Mouse (Mus musculus): ENCODE measurements around the gene Pid1.

Gene Pid1

DNA sequence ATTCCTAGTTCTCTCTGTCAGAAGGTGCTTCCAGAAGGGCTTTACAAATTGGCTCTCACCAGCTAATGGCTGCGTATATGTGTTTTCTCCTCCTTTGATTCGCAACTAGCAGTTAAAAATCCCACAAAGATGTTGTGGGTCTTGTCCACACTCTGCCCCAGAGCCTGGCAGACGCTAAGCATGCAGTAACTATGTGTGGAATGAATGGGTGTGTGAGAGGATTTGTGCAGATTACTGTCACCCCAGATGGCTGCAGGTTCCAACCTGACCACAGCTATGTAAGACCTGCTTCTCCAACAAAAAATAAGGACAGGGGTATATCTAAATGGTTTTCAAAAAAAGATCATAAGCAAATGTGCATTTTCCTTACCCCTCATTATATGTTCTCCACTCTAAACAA lies 206.2 kb downstream of the Pid1 start:
- no peak for DNase-seq

DNA sequence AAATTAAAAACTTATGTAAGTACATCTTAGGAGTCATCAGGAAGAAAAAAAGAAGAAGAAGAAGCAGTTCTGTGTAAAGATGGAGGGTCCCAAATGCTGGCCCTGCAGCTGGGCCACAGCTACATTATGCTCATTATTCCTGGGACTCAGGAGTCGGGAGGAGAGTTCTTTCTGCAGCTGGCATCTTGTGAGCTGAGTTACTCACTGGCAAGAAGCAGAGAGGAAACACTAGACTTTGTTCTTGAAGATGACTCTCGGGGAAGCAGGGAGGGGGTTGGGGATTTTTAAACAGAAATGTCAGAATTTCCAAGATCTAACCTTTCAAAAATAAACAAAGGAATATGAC lies 208.4 kb downstream of the Pid1 start:
- no peak for DNase-seq

DNA sequence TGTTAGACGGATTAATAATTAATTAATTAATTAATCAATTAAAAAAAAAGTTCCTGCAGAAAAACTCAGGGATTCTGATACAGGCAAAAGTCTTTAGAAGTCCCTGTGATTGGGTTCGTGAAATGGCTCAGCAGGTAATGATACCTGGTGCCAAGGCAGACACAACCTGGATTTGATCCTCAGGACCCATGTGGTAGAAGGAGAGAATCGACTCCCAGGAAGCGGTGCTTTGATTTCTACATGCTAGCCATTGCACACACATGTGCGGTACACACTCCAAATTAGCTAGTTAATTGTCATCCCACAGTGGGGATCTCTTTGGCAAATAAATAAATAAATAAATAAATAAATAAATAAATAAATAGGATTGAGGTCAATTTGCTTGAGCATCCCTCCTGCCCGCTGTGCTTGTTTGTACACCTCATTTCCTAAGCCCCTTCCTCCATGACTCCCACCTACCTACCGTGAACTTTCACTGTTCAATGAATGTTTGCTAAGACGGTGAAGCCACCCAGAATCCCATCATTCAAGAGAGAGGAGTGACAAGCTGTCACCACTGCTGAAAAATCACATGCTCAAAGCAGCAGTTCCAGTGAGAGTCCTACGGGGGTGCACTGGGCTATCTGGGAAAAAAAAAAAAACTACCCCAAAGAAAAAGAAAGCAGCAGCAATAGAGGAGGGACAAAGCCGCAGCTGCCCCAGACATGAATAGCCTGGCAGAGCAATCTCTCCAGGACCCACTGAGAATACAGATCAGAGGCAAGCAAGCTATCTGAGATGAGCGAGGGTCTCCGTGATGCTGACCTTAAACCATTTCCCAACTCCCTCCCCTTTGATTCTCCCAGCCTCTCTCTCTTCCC lies 209.0 kb downstream of the Pid1 start:
- DNase-seq = no peak

DNA sequence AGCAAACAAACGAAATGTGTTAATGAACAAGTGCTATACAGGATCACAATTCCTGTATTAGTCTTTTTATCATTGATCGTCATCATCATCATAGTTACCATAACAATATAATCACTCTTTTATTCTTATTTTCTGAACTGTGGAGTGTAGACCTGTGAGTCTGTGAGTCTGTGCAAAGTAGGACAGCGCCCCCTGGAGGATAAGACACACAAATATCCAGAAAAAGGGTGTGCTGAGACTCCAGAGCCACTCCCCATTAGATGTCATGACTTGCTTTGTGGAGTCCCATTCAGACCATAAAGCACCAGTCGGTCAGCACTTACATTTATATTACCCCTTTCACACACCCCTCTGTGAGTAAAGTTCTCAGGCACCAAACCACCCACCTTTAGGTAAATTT lies 210.0 kb downstream of the Pid1 start:
- DNase-seq = peak; percentile 21

DNA sequence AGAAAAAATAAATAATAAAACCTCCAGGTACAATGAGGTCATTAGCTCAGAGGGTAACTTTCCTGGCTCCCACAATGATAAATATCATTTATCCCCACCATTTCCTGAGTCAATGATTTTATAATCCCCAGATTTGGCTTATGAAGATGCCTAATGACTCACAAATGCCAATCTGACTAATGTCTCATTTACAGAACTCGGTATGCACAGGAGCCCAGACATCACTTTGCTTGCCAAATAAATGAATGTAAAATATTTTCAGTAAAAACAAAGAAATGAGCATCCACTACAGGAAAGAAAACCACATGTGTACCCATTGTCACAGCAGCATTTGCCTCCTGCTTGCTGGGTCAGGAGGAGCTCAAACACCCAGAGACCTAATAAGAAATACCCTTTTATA lies 222.4 kb downstream of the Pid1 start:
- no peak for DNase-seq

DNA sequence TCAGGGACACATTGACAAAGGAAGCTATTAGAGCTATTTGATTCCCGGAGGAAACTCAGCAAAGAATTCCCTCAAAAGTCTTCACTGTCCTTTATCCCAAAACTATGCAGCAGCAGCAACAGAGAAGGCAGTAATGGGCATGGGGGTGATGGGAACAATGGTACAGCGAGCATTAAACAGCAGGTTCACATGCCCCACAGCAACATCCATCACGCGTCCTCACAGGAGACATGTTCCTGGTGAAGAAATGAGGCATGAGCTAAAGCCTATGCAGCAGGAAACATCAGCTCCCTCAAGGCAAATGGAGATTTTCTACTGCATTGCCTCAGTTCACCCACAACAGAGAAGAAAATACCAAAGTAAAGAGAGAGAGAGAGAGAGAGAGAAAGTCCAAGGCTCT lies 231.5 kb downstream of the Pid1 start:
- no peak for DNase-seq

DNA sequence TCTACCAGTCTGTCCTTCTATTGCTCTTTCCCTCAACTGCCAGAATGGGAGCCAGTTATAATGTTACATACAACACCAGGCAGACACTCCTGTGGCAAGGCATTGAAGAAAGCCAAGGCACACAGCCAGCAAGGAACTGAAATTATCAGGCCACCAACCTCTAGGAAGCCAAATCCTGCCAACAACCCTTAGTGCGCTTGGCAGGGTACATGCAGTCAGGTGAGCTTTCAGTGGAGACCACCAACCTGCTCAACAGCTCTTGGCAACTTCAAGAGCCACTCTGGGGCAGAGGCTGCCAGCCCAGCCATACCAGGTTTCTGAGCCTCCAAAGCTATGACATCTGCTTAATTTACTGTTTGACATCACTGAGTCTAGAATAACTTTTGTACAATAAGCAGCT lies 232.2 kb downstream of the Pid1 start:
- no peak for DNase-seq

DNA sequence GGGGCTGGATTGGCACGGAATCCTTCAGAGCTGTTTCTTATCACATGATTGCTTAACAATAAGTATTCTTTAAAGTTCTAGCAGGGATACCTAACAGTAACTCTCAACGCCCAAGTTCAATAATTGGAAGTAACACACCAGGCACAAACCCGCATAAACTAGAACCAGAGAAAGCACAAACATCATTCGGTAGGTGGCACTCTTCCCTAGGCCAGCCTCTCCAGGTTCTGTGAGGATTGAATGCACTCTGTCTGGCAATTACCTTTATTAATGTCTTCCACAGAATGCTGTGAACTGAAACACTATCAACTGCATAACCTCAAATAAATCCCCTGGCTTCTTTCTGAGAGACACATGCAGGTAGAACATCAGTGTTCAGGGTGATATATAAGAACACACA lies 235.5 kb downstream of the Pid1 start:
- peak; percentile 13 for DNase-seq

DNA sequence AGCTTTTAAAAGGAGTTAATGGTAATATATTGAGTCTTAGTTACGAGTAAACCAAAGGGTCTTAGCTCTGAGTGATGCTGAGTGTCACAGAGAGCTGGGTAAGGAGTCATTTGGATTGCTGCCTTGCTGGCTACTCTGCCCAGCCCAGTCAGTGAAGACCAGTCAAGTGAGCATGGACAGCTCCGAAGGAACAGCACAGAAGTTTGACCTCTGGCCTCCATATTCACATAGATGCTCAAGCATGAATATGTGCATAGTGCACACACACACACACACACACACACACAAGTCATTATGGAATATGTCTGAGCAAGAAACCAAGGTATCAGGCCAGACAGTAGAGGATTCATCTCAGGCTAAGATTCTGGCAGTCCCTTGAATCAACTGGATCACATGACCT lies 244.7 kb downstream of the Pid1 start:
- no peak for DNase-seq

DNA sequence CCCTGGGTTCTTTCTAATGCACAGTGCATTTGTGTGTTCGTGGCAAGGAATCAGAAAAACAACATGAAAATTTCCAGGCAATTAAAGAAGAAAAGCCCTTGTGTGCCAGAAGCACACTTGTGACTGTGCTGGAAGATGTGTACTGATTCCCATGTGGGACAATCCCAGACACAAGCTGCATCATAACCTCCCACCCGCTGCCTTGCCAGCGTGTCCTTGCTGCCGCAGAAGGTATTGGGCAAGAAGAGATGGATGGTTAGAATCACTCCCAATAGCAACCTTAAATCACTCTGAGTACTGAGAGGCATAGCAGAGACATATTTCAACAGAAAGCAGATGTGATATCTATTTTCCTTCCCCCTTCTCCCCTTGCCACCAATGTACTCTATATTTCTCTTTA lies 257.2 kb downstream of the Pid1 start:
- no peak for DNase-seq

DNA sequence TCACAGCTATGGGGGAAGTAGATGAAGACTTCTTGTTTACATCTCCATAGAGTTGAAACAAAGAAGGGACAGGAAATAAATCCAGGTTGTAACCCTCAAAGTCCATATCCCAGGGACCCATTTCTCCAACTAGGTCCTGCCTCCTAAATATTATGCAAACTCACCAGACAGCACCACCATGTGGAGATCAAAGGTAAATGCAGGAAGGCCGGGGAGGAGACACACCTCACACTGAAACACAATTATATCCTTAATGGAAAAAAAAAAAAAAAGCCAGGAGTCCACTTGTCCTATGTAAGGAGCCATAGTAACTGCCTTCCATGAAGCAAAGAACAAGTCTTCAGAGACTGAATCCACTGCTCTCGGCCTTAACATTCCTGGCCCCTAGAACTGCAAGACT lies 261.9 kb downstream of the Pid1 start:
- DNase-seq = no peak

DNA sequence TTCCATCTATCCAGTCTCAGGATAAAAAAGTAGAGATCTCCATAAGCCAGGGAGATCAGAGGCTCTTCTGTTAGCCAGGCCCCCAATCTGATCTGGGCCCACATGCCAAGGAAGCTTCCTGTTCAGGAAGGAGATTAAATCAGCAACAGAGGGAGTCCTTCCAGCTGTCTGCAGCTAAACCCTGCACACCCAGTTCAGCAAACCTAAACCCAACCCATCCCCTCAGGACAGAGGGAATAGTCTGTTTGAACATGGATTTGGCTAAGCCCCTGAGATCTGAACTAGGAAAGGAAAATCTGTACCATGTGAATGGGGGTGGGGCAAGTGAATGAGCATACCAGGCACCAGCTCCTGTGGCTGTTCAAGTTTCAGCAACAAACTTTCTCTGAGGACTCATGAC lies 266.6 kb downstream of the Pid1 start:
- DNase-seq = no peak

DNA sequence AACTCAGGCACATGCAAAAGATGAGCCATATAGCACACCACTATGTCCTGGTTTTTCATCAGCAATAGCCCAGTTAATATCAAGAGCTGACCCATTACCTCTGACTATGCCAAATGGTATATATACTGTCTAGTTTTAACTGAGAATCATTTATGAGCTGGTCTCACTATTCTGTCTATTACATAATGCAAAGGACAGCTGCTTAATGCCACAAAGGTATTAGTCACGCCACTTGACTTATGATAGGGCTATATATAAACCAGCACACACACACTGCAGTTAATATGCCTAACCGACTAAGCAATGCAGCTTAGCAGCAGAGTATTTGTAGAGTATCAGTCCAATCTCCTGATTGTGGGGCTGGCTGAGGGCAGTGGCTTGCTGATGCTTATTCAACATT lies 270.7 kb downstream of the Pid1 start:
- no peak for DNase-seq

DNA sequence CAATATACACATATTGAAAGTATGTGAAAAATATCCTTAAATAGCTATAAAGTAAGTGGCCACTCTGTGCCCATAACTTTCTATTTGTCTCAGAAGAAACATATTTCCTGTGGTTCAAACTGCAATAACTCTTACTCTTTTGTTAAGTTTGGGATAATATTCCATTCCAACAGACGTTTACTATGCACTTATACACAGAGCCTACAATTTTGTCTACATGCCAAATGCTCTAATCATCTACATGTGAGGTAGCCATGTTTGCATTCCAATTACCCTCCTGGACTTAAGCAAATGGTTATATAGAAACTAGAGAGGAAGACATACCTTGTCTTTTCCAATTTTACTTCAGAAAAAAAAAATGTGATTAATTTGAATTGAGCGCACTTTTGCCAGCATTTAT lies 274.3 kb downstream of the Pid1 start:
- no peak for DNase-seq

DNA sequence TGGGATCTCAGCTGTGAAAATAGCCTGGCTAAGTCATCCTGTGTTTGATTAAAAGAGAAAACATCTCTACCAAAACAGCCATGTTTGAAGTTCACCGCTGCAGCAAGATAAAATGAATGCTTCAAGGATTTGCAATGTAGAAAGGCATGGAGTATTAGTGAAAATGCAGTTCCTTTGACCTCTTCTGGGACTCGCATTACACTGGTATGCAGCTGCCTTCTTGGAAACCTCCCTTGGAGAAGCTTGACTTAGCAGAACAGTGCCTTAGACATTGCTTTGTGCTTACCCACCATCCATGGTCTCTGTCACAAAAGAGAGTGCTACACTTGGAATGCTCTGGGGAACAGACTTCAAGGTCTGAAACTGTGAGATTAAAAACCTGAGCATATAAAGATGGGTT lies 276.0 kb downstream of the Pid1 start:
- no peak for DNase-seq

DNA sequence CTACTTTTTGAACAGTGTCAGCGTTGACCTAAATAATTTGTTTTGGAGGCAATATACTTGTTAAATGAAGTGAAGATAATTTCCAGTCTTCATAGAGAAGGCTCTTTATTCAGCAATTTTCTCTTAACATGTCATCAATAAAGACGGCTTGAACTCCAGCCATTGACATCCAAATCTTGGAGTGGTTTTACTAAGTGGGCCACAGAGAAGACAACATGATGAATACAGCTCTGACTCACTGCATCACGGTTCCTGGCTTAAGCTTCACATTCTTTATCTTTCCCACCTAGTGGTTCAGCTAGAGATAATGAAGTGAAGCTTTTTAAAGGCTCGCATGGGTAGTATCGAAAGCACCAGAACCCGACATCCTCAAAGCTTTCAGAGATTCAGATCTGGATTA lies 276.7 kb downstream of the Pid1 start:
- no peak for DNase-seq

DNA sequence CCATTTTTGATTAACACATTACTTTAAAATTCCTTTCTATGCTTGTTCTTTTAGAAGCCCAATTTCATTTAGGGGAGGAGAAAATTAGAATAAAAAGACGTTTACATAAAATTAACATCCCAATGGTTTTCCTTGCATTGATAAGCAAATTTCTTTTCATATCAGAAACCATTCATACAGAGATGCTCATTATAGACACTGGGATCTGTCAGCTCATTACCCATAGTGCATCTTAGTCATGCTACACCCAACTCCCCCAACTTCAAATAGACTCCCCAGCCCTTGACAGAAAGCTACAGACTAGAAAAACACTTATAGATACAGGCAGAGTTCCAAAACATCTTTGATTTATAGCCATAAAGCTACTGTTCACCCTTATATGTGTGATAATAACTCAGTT lies 277.5 kb downstream of the Pid1 start:
- DNase-seq = no peak

DNA sequence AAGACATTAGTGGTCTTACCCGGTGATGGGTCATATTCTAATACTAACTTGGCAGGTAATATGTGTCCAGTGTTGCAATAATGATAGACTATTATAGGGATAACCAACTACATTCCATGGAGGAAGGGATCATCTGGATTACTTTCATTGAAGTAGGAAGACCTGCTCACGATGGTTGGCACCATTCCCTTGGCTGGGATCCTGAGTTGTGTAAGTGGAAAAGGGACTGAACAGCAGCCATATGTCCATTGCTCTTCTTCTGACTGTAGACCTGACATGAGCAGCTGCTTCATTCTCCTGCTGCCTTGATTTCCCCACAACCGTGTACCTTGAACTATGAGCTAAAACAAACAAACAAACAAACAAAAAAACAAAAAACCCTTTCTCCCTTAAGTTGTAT lies 278.6 kb downstream of the Pid1 start:
- no peak for DNase-seq

DNA sequence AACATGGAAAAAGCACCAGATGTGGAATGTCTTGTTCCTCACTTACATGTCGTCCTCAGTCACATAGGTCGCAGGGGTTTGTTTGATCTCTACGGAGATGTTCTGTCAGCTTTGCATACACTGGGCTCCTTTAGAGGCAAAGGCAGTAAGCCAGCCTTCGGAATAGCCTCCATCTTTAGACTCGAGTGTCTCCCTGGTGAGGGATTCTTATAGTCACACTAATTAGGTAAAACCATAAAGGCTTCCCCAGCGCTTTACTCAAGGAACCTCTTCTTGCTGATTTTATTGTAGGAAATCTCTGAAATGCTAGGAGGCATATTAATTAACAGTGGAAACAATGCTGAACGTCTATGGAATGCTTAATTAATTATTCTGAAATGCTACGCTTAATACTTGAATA lies 284.4 kb downstream of the Pid1 start:
- DNase-seq = no peak

DNA sequence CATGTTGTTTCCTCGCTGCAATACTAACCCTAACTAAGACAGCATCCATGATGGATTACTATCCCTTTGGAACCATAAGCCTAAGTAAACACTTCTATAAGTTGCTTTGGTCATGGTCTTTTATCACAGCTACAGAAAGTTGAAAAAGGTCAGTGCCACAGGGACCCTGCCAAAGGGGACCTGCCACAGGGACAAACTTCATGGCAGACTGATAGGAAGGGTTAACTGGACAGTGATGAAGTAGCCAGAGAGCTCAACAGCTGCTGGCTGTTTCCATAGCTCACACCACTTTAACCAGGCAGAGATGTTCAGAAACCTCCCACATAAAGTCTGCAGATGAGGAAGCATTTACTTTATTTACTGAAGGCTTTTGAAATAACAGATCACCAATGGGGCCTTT lies 287.0 kb downstream of the Pid1 start:
- no peak for DNase-seq

DNA sequence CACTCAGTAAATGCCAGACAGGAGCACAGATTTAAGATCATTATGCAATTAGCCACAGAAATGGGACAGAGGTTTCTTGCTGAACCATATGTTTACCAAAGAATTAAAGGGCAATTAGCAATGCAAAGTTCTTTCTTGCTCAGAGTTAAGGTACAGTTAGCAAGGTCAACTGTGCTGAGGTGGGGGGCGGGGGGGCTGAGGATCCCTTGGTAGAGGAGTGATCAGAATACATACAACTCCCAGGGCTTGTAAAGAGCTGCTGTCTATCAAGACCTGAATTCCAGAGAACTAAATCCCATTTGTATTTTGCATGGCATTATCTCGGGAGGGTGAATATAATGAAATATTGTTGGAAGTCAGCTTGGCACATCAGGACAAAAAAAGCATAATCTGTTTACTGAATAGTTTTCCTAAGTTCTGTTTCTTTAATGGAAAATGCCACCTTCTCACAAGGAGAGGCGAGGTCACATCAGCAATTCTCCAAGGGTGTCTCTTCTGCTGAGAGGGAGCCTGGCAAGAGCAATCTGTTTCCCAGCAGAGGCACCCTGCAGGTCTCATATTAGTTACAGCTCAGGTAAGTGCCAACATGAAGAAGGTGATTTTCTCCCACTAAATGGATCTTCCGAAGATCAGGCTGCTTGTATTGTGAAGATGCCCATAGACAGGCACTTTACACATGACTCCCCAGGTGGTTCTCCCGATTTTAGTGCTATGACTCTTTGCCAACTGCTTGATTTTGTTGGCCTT lies 306.9 kb downstream of the Pid1 start:
- DNase-seq = no peak

DNA sequence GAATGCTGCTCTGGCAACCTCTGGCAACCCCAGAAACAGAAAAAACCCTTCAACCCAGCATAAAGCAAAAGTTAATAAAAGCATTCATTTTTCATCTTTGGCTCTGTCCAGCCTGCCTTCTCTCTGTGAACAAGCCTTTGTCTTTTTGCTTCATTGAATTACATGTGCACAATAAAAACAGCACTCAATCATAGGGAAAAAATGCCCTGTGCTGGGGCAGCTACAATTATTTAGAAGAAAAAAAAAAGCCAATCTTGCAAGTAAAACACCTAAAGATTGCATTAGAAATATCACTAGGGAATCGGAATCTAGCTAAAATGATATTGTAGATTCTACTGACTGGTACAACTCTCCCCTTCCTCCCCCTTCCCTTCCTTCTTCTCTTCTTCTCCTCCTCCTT lies 307.7 kb downstream of the Pid1 start:
- no peak for DNase-seq

DNA sequence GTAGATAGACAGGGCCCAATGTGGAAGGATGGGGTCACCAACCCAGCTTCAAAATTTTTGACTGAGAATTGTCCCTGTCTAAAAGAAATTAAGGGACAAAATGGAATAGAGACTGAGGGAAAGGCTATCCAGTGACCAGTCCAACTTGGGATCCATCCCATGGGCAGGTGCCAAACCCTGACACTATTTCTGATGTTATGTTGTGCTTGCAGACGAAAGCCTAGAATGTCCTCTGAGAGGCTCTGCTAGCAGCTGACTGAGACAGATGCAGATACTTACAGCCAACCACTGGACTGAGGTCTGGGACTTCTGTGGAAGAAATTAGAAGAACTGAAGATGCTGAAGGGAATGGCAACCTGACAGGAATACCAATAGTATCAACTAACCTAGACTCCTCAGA lies 338.2 kb downstream of the Pid1 start:
- peak; percentile 11 for DNase-seq

DNA sequence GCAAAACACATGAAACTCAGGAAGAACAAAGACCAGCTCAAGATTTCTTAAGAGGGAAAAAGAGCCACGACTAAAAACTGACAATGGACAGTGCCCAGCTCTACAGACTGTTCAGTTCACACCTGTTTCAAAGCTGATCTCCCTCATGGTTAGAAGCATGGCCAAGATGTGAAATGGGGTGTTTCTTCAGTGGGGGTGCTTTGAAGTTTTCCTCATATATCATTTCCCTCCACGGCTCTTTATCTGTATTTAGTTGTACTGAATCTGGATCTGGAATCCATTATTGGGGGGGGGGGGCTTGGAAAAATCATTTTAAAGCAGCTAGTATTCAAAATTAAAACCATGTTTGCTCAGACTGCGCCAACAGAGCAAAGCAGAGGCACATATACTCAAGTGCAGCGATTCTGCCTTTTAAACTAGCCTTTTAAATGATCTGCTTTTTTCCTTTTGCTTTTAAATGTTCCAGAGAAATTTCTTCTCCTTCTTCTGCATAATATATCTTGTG lies 351.1 kb downstream of the Pid1 start:
- no peak for DNase-seq

DNA sequence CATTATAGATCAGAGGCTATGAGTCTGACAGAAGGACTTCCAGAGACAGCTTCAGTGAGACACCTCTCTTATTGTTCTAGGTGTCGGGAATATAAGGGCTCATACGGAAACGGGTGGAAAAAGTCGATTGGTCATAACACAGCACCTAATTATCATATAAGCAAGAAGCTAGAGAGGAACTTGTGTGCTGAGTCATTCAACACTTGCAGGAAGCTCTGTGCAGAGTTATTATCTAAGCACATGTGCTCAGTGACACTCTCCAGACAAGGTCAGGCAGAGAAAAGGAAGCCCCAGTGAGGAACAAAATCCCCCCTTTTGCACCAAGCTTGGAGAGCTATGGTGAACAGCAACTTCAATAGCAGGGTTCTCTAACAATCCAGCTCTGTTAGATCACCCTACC lies 361.4 kb downstream of the Pid1 start:
- no peak for DNase-seq
